Mouse (Mus musculus) embryonic facial prominence, embryonic 12.5 days (tissue): ENCODE data around the gene Olfr406. TPM values are rescaled to one million over a fixed set of nuclear protein-coding genes. Genes with fewer than 3 reads are reported as not detected.

Experiments
- ATAC-seq: fragments of 200-750 bp; cut with Nextera tagmentation; 2 replicates; pipeline ENCODE4 v1.8.0; 2017; ENCODE audit not compliant: insufficient number of reproducible peaks, insufficient read depth, low FRiP score, low TSS enrichment
- H3K27ac ChIP-seq: fragments of 300-500 bp; sonication (generic); 2 replicates; pipeline ENCODE4 v1.5.1; 2016; ENCODE audit warnings: mild to moderate bottlenecking
- H3K27me3 ChIP-seq: fragments of 300-500 bp; sonication (generic); 2 replicates; pipeline ENCODE4 v1.6.1; 2016; ENCODE audit warnings: mild to moderate bottlenecking, moderate library complexity
- H3K36me3 ChIP-seq: fragments of 300-500 bp; sonication (generic); 2 replicates; pipeline ENCODE4 v1.6.1; 2016; ENCODE audit warnings: mild to moderate bottlenecking
- H3K4me1 ChIP-seq: fragments of 300-500 bp; sonication (generic); 2 replicates; pipeline ENCODE4 v1.6.1; 2016
- H3K4me2 ChIP-seq: fragments of 300-500 bp; sonication (generic); replicated peaks from 2 replicates; pipeline ENCODE4 v1.6.1; 2016; ENCODE audit warnings: mild to moderate bottlenecking, moderate library complexity
- H3K4me3 ChIP-seq: fragments of 300-500 bp; sonication (generic); 2 replicates; pipeline ENCODE4 v1.5.1; 2016; ENCODE audit warnings: mild to moderate bottlenecking
- H3K9ac ChIP-seq: fragments of 300-500 bp; sonication (generic); 2 replicates; pipeline ENCODE4 v1.6.1; 2016; ENCODE audit warnings: mild to moderate bottlenecking, moderate library complexity
- H3K9me3 ChIP-seq: fragments of 300-500 bp; sonication (generic); 2 replicates; pipeline ENCODE4 v1.6.1; 2016; ENCODE audit warnings: mild to moderate bottlenecking, moderate library complexity
- WGBS: fragments of 180-500 bp; shearing (Covaris S2); methylation state at CpG from one replicate; pipeline ENCODE4 v1.1.7; 2016; 5-methylcytosine and 5-hydroxymethylcytosine counted together
- polyA plus RNA-seq: library from polyadenylated mRNA; unstranded; fragments of >200 nt; fragmentation: Nextera tagmentation; extraction: Ambion mirVana; gene quantifications from 2 replicates; pipeline ENCODE4 v1.2.1, GENCODE M21; 2016

The Olfr406 gene
- polyA plus RNA-seq: not detected in 2 replicates

DNA sequence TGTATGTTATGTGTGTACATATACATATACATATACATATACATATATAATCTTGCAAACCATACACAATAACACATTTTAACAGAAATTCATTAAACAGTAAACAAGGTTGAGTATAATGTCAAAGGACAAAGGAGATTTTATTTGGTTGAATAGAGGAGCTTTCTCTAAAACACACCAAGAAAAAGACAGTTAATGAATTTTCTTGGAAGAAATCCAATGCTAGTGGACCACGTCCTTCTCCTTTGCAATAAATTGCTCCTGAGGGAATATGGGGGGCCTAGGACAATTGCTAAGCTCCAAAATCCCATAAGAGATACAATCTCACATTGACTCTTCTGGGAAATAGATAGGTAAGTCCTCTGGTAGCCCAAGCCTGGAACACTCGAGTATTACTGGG, at the start of gene Olfr406:
Olfr406 (plus strand) TSS at position 301 of the 400 bp plus-strand sequence.
- no peaks in the 10 kb centered on the region for H3K4me1 ChIP-seq
- H3K27me3 ChIP-seq: no peaks in the 10 kb centered on the region
- H3K4me3 ChIP-seq: no peak within 1 kb of the TSS
- no peak for ATAC-seq
- 49% methylated on average over 2 of the region's 2 CpGs for WGBS
- H3K9me3 ChIP-seq: peaks cover 5% of the 10 kb centered on the region; the same call in 1 of the 2 replicates
- no peaks in the 10 kb centered on the region for H3K36me3 ChIP-seq
- H3K9ac ChIP-seq: no peak within 1 kb of the TSS
- H3K27ac ChIP-seq: no peak within 1 kb of the TSS
- H3K4me2 ChIP-seq: no peak within 1 kb of the TSS

DNA sequence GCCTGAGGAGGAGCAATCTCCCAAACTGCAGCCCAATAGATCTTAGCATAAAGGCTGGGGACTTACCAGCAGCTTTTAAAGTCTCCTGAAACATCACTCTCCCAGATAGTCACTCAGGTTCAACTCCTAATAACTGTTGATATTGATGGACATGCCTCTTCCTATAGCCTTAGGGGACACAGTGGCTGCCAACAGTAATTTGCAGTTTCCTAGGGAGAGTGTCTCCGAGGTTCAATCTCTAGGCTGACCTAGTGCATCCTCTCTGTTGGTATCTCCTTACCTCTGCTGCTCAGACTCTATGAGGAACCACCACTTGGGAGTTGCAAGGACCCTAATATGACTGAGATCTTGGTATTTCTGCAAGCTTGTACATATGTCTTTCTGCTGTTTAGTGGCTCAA, 48.3 kb upstream of the Olfr406 start, which contains the start of gene Olfr43:
Olfr43 (minus strand) TSS at position 101 of the 400 bp plus-strand sequence.
- Histone ChIP-seq H3K4me1 (no peaks in the 10 kb centered on the region), H3K36me3 (no peaks in the 10 kb centered on the region), H3K4me2 (no peak within 1 kb of the TSS), H3K27me3 (no peaks in the 10 kb centered on the region), H3K9ac (no peak within 1 kb of the TSS), H3K9me3 (no peaks in the 10 kb centered on the region), H3K27ac (no peak within 1 kb of the TSS), H3K4me3 (no peak within 1 kb of the TSS)
- ATAC-seq: no peak
- 62% methylated on average over 1 of the region's 1 CpGs for WGBS

DNA sequence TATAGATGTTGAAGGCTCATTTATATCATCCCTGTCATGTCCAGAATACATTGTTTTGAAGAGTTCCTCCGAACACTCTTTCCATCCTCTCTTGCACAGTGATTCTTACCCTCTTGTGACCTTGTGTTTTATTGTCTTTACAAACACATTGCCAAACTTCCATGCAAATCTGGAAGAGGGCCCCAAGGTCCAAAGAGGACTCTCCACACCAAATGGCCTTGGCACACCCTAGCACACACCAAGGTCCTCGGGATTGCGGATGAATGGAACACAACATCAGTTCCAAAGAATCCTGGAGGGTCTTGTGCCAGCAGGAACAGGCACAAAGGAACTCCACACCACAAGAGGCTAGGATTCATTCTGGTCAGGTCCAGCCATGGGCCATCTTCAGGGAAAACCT, 18.4 kb upstream of the Olfr406 start:
- 93% methylated on average over 3 of the region's 3 CpGs for WGBS
- no peak overlapping the region for H3K4me3 ChIP-seq
- H3K4me2 ChIP-seq: no peak overlapping the region
- peaks cover 6% of the 10 kb centered on the region for H3K9me3 ChIP-seq
- no peaks in the 10 kb centered on the region for H3K4me1 ChIP-seq
- no peak for ATAC-seq
- no peak overlapping the region for H3K9ac ChIP-seq
- no peaks in the 10 kb centered on the region for H3K27me3 ChIP-seq
- no peaks in the 10 kb centered on the region for H3K36me3 ChIP-seq
- no peak overlapping the region for H3K27ac ChIP-seq

DNA sequence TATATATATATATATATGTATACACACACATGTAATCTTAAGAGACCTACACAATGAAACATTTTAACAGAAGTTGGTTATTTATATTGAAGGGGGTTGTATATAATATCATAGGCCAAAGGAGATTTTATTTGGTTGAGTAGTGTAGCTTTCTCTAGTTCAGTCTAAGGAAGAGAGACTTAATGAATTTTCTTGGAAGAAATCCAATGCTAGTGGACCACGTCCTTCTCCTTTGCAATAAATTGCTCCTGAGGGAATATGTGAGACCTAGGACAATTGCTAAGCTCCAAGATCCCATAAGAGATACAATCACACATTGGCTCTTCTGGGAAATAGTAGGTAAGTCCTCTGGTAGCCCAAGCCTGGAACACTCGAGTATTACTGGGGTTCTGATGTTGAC, 23.8 kb downstream of the Olfr406 start, which contains the start of gene Olfr59:
Olfr59 (plus strand) TSS at position 301 of the 400 bp plus-strand sequence.
- H3K4me1 ChIP-seq: no peaks in the 10 kb centered on the region
- no peak within 1 kb of the TSS for H3K9ac ChIP-seq
- no peaks in the 10 kb centered on the region for H3K36me3 ChIP-seq
- no peaks in the 10 kb centered on the region for H3K27me3 ChIP-seq
- no peak within 1 kb of the TSS for H3K4me3 ChIP-seq
- no peak within 1 kb of the TSS for H3K27ac ChIP-seq
- no peak within 1 kb of the TSS for H3K4me2 ChIP-seq
- ATAC-seq: no peak
- H3K9me3 ChIP-seq: 0 out of 2 replicates have a peak, but pooled peaks cover 4% of the 10 kb centered on the region
- 56% methylated on average over 2 of the region's 2 CpGs for WGBS

DNA sequence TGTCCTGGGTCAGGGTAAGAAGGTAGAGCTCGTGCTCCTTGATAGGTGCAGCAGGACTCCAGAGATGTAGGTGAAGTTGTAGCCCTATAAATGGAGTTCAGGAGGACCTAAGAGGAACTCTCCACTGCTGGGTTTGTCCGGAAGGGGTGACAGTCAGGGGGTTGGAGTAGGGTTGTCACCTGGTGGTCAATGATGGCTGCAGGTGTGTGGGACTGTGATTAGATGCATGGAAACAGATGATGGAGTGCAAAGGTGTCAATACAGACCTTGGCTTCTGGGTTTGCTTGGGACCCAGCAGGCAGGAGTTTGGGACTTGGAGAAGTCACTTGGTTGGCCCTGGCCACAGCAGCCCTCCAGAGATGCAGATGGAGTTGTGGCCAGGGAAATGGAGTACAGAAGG, 27.6 kb downstream of the Olfr406 start:
- H3K4me2 ChIP-seq: no peak overlapping the region
- no peak overlapping the region for H3K27ac ChIP-seq
- no peaks in the 10 kb centered on the region for H3K4me1 ChIP-seq
- peaks cover 2% of the 10 kb centered on the region; the same call in 1 of the 2 replicates for H3K9me3 ChIP-seq
- no peaks in the 10 kb centered on the region for H3K36me3 ChIP-seq
- H3K9ac ChIP-seq: no peak overlapping the region
- no peak overlapping the region for H3K4me3 ChIP-seq
- WGBS: 73% methylated on average over 2 of the region's 2 CpGs
- ATAC-seq: no peak
- H3K27me3 ChIP-seq: no peaks in the 10 kb centered on the region

Other genes with a start within 250 kb of the Olfr406 start
- gene Olfr139, start 203.3 kb upstream of the Olfr406 start, polyA plus RNA-seq: not detected in 2 replicates
- gene Olfr399, start 203.2 kb upstream of the Olfr406 start, polyA plus RNA-seq: not detected in 2 replicates
- gene Zfp616, start 189.9 kb upstream of the Olfr406 start, polyA plus RNA-seq: not detected in 2 replicates
- not detected in 2 replicates for gene Olfr401, start 146.1 kb upstream of the Olfr406 start, polyA plus RNA-seq
- not detected in 2 replicates for gene Olfr402, start 106.3 kb upstream of the Olfr406 start, polyA plus RNA-seq
- gene Olfr403, start 73.6 kb upstream of the Olfr406 start, polyA plus RNA-seq: not detected in 2 replicates
- gene Olfr43, start 48.4 kb upstream of the Olfr406 start, polyA plus RNA-seq: not detected in 2 replicates
- not detected in 2 replicates for gene Olfr59, start 23.9 kb downstream of the Olfr406 start, polyA plus RNA-seq
- gene Olfr410, start 78.2 kb downstream of the Olfr406 start, polyA plus RNA-seq: 0.05 TPM in 1 of 2 replicates, not detected in the other
- not detected in 2 replicates for gene Olfr411, start 92.8 kb downstream of the Olfr406 start, polyA plus RNA-seq
- not detected in 2 replicates for gene Olfr412, start 102.3 kb downstream of the Olfr406 start, polyA plus RNA-seq